Mouse (Mus musculus) hindbrain, embryonic 16.5 days (tissue): ENCODE data around the gene Pex12. TPM values are rescaled to one million over a fixed set of nuclear protein-coding genes. Genes with fewer than 3 reads are reported as not detected.
"Not testable (repeated sequence)": the region's sequence is repeated elsewhere in the genome, so short reads cannot be mapped to it uniquely, and the experiment has no call there.

Source experiments
- ATAC-seq: fragments of 200-750 bp; cut with Nextera tagmentation; 2 replicates; pipeline ENCODE4 v1.8.0; 2017; ENCODE audit warnings: moderate TSS enrichment, moderate library complexity
- H3K27ac ChIP-seq: fragments of 300-500 bp; sonication (generic); 2 replicates; pipeline ENCODE4 v1.5.1; 2014; ENCODE audit warnings: low read depth, mild to moderate bottlenecking, control low read depth, low read length, moderate library complexity
- H3K27me3 ChIP-seq: fragments of 300-500 bp; sonication (generic); replicated peaks from 2 replicates; pipeline ENCODE4 v1.6.1; 2014; ENCODE audit warnings: low read length; ENCODE audit not compliant: control insufficient read depth, insufficient read depth
- H3K36me3 ChIP-seq: fragments of 300-500 bp; sonication (generic); 2 replicates; pipeline ENCODE4 v1.6.1; 2014; ENCODE audit warnings: mild to moderate bottlenecking, low read length, moderate library complexity, mixed read lengths; ENCODE audit not compliant: control insufficient read depth, insufficient read depth
- H3K4me1 ChIP-seq: fragments of 300-500 bp; sonication (generic); 2 replicates; pipeline ENCODE4 v1.6.1; 2014; ENCODE audit warnings: low read depth, low read length; ENCODE audit not compliant: control insufficient read depth, insufficient read depth
- H3K4me2 ChIP-seq: fragments of 300-500 bp; sonication (generic); 2 replicates; pipeline ENCODE4 v1.6.1; 2014; ENCODE audit warnings: mild to moderate bottlenecking, low read length, control low read depth, moderate library complexity
- H3K4me3 ChIP-seq: fragments of 300-500 bp; sonication (generic); 2 replicates; pipeline ENCODE4 v1.5.1; 2014; ENCODE audit warnings: mild to moderate bottlenecking, low read length, control low read depth, moderate library complexity
- H3K9ac ChIP-seq: fragments of 300-500 bp; sonication (generic); 2 replicates; pipeline ENCODE4 v1.6.1; 2014; ENCODE audit warnings: low read depth, mild to moderate bottlenecking, control low read depth, low read length, moderate library complexity
- H3K9me3 ChIP-seq: fragments of 300-500 bp; sonication (generic); 2 replicates; pipeline ENCODE4 v1.6.1; 2014; ENCODE audit warnings: mild to moderate bottlenecking, low read length, moderate library complexity; ENCODE audit not compliant: control insufficient read depth
- WGBS: fragments of 180-500 bp; shearing (Covaris S2); extraction: QIAGEN DNeasy Blood & Tissue Kit; methylation state at CpG from one replicate; pipeline ENCODE4 v1.1.7; 2014; 5-methylcytosine and 5-hydroxymethylcytosine counted together
- polyA plus RNA-seq: library from polyadenylated mRNA; unstranded; fragments of >200 nt; fragmentation: Nextera tagmentation; extraction: Ambion mirVana; gene quantifications from 2 replicates; pipeline ENCODE4 v1.2.1, GENCODE M21; 2015

Pex12 gene
- polyA plus RNA-seq, 1 experiment from 2014 or later = 15.0 TPM

GRCm38 (mm10) chr11:83276251-83276650 lies 26.1 kb downstream of the Pex12 start:
- 63% methylated on average over 7 of the region's 7 CpGs for WGBS
- Histone ChIP-seq H3K9me3 (no peaks in the 10 kb centered on the region), H3K9ac (no peak overlapping the region), H3K27me3 (no peaks in the 10 kb centered on the region), H3K4me1 (no peaks in the 10 kb centered on the region), H3K4me2 (no peak overlapping the region), H3K4me3 (no peak overlapping the region), H3K27ac (no peak overlapping the region), H3K36me3 (no peaks in the 10 kb centered on the region)
- no peak for ATAC-seq

- no peak for ATAC-seq
- Histone ChIP-seq H3K4me1 (no peaks in the 10 kb centered on the region), H3K27me3 (no peaks in the 10 kb centered on the region), H3K9ac (no peak overlapping the region), H3K9me3 (no peaks in the 10 kb centered on the region), H3K4me2 (peak overlapping the region; percentile 31), H3K36me3 (no peaks in the 10 kb centered on the region), H3K4me3 (no peak overlapping the region), H3K27ac (peak overlapping the region; percentile 63; the same call in 1 of the 2 replicates)
- WGBS = 13% methylated on average over 2 of the region's 2 CpGs
These were observed 30.2 kb downstream of the Pex12 start for GRCm38 (mm10) chr11:83271951-83272843.

GRCm38 (mm10) chr11:83271151-83271950 lies 31.0 kb downstream of the Pex12 start:
- Histone ChIP-seq H3K4me3 (peak overlapping the region; percentile 52), H3K27me3 (no peaks in the 10 kb centered on the region), H3K4me1 (no peaks in the 10 kb centered on the region), H3K36me3 (no peaks in the 10 kb centered on the region), H3K27ac (peak overlapping the region; percentile 83), H3K4me2 (peak overlapping the region; percentile 68), H3K9ac (peak overlapping the region; percentile 72), H3K9me3 (no peaks in the 10 kb centered on the region)
- peak; percentile 92 for ATAC-seq
- WGBS = 0% methylated on average over 26 of the region's 26 CpGs

GRCm38 (mm10) chr11:83270842-83271150 lies 31.6 kb downstream of the Pex12 start:
- no peaks in the 10 kb centered on the region for H3K27me3 ChIP-seq
- WGBS = 0% methylated on average over 6 of the region's 6 CpGs
- H3K4me2 ChIP-seq = peak overlapping the region; percentile 68
- peak overlapping the region; percentile 72 for H3K9ac ChIP-seq
- no peaks in the 10 kb centered on the region for H3K9me3 ChIP-seq
- H3K4me1 ChIP-seq = no peaks in the 10 kb centered on the region
- no peaks in the 10 kb centered on the region for H3K36me3 ChIP-seq
- peak; percentile 67 for ATAC-seq
- H3K4me3 ChIP-seq = peak overlapping the region; percentile 52
- peak overlapping the region; percentile 83 for H3K27ac ChIP-seq

DNA sequence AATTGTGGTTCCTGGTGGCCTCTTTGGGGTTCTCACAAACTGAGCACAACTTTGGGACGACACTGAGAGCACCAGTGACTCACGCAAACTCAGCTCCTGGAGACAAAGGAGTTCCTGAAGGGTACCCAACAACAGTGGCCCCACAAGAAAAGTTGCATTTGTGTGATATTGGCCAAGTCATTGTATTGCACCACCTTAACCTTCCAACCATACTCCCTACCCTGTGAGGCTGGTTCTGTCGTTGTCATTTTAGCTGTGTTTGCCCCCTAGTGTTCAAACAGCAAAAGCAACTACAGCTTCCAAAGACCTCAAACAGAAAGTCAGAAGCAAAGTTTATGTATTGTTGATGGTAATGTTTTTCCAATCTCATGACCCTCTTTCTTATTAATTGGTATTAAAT lies 39.2 kb downstream of the Pex12 start:
- Histone ChIP-seq H3K27me3 (no peaks in the 10 kb centered on the region), H3K9ac (no peak overlapping the region), H3K9me3 (no peaks in the 10 kb centered on the region), H3K4me1 (no peaks in the 10 kb centered on the region), H3K4me2 (no peak overlapping the region), H3K27ac (no peak overlapping the region), H3K4me3 (no peak overlapping the region), H3K36me3 (no peaks in the 10 kb centered on the region)
- ATAC-seq = no peak
- 62% methylated on average over 3 of the region's 3 CpGs for WGBS

- H3K4me3 ChIP-seq = no peak overlapping the region
- H3K9me3 ChIP-seq = no peaks in the 10 kb centered on the region
- no peaks in the 10 kb centered on the region for H3K27me3 ChIP-seq
- H3K4me2 ChIP-seq = no peak overlapping the region
- H3K9ac ChIP-seq = no peak overlapping the region
- 94% methylated on average over 1 of the region's 1 CpGs for WGBS
- no peak for ATAC-seq
- no peaks in the 10 kb centered on the region for H3K4me1 ChIP-seq
- no peaks in the 10 kb centered on the region for H3K36me3 ChIP-seq
- H3K27ac ChIP-seq = no peak overlapping the region
These were observed 39.7 kb downstream of the Pex12 start for GRCm38 (mm10) chr11:83262673-83263072.

- not testable (repeated sequence) for H3K27me3 ChIP-seq, H3K4me2 ChIP-seq, H3K9me3 ChIP-seq, ATAC-seq, H3K4me1 ChIP-seq, H3K27ac ChIP-seq, H3K36me3 ChIP-seq, H3K4me3 ChIP-seq, H3K9ac ChIP-seq
- WGBS = 61% methylated on average over 5 of the region's 5 CpGs
These were observed 45.2 kb downstream of the Pex12 start for GRCm38 (mm10) chr11:83257211-83257610.
